Mouse (Mus musculus): Measurements from ENCODE around the gene 1810043G02Rik. TPM values are rescaled to one million over a fixed set of nuclear protein-coding genes. Genes with fewer than 3 reads are reported as not detected.

Gene 1810043G02Rik
- polyA plus RNA-seq, 1 experiment from 2014 or later = 4.0 TPM

DNA sequence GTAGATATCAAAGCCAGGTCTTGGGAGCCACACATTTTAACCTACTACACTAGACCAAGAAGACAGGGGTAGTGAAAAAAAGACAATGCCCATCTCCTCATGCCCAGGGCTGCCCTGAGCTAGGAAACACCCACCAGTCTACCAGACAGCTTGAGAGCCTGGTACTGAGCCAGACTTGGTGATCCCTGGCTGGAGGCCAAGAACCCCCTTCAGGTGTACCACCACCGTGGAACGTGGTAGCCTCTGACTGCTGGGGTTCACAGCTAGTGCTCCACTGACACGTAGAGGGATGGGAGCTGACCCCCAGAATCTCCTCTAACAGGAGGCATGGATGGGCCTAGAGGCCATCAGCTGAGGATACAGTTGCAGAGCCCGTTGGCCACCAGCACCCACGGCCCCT lies 21.9 kb downstream of the 1810043G02Rik start:
- H3K36me3 ChIP-seq (ENCODE audit: control insufficient read depth, insufficient read depth) = peaks cover 66% of the 10 kb centered on the region
- H3K4me1 ChIP-seq (ENCODE audit: control insufficient read depth, low read depth, low read length) = peaks cover 14% of the 10 kb centered on the region
- no peak for ATAC-seq (ENCODE audit: low read depth)
- 89% methylated on average over 5 of the region's 5 CpGs for WGBS (ENCODE audit: insufficient replicate concordance)
- H3K4me3 ChIP-seq (ENCODE audit: low read depth, low read length) = no peak overlapping the region
- no peaks in the 10 kb centered on the region for H3K27me3 ChIP-seq (ENCODE audit: control insufficient read depth, insufficient read depth, low read depth, low read length)
- H3K9me3 ChIP-seq (replicated peaks; ENCODE audit: control insufficient read depth, low read length) = no peaks in the 10 kb centered on the region
- H3K4me2 ChIP-seq (ENCODE audit: low read depth, low read length) = no peak overlapping the region
- H3K27ac ChIP-seq (ENCODE audit: low read length) = no peak overlapping the region
- H3K9ac ChIP-seq (ENCODE audit: low read depth, low read length) = no peak overlapping the region

DNA sequence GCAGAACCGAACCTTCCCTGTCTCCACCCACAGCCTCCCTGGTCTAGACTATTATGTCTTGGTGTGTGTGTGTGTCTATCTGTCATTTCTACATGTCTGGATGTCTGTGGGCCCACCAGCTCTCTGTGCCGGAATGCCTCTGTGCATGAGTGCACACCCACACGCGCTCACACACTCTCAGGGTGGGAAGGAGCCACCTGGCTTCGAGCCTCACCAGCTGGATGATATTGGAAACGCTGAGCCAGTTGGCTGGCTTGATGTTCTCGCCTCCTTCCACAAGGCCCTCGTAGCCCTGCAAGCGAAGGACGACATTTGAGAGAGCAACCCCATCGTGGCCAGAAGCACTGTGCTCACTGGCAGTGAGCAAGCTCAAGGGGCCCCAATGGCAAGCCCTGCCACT lies 23.5 kb downstream of the 1810043G02Rik start:
- peaks cover 51% of the 10 kb centered on the region for H3K36me3 ChIP-seq (ENCODE audit: control insufficient read depth, insufficient read depth)
- H3K27me3 ChIP-seq (ENCODE audit: control insufficient read depth, insufficient read depth, low read depth, low read length) = no peaks in the 10 kb centered on the region
- no peak overlapping the region for H3K27ac ChIP-seq (ENCODE audit: low read length)
- H3K9me3 ChIP-seq (replicated peaks; ENCODE audit: control insufficient read depth, low read length) = no peaks in the 10 kb centered on the region
- H3K4me3 ChIP-seq (ENCODE audit: low read depth, low read length) = no peak overlapping the region
- ATAC-seq (ENCODE audit: low read depth) = no peak
- no peak overlapping the region for H3K4me2 ChIP-seq (ENCODE audit: low read depth, low read length)
- H3K4me1 ChIP-seq (ENCODE audit: control insufficient read depth, low read depth, low read length) = peaks cover 30% of the 10 kb centered on the region
- WGBS (ENCODE audit: insufficient replicate concordance) = 89% methylated on average over 11 of the region's 11 CpGs
- no peak overlapping the region for H3K9ac ChIP-seq (ENCODE audit: low read depth, low read length)

DNA sequence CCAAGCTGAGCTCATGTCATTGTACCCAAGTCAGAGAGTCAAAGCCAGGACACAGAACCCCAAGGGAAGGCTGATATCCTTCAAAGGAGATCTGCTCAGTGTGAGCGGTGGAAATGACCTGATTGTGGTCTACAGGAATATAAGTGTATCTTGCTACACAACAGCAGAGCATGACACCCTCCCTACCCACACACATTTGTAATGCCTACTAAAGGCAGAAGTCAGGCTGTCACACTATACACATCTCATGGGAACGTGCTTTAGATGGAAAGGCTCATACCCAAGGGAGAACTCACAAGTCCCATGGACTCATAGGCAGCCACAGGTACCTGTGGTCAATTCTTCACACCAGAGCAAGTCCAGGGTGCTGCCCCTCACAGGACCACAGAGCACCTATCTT lies 24.0 kb downstream of the 1810043G02Rik start:
- H3K27ac ChIP-seq (ENCODE audit: low read length) = no peak overlapping the region
- 81% methylated on average over 2 of the region's 2 CpGs for WGBS (ENCODE audit: insufficient replicate concordance)
- H3K4me1 ChIP-seq (ENCODE audit: control insufficient read depth, low read depth, low read length) = peaks cover 35% of the 10 kb centered on the region
- no peak for ATAC-seq (ENCODE audit: low read depth)
- H3K9me3 ChIP-seq (replicated peaks; ENCODE audit: control insufficient read depth, low read length) = no peaks in the 10 kb centered on the region
- no peak overlapping the region for H3K4me3 ChIP-seq (ENCODE audit: low read depth, low read length)
- no peak overlapping the region for H3K4me2 ChIP-seq (ENCODE audit: low read depth, low read length)
- H3K9ac ChIP-seq (ENCODE audit: low read depth, low read length) = no peak overlapping the region
- H3K27me3 ChIP-seq (ENCODE audit: control insufficient read depth, insufficient read depth, low read depth, low read length) = no peaks in the 10 kb centered on the region
- peaks cover 47% of the 10 kb centered on the region for H3K36me3 ChIP-seq (ENCODE audit: control insufficient read depth, insufficient read depth)

GRCm38 (mm10) chr10:78004479-78005100 lies 26.3 kb downstream of the 1810043G02Rik start:
- H3K9ac ChIP-seq (ENCODE audit: low read depth, low read length) = peak overlapping the region; percentile 32
- H3K4me2 ChIP-seq (ENCODE audit: low read depth, low read length) = peak overlapping the region; percentile 94

GRCm38 (mm10) chr10:78005791-78006438 lies 27.6 kb downstream of the 1810043G02Rik start:
- Histone ChIP-seq H3K27ac (ENCODE audit: low read length) (peak overlapping the region; percentile 51), H3K9me3 (replicated peaks; ENCODE audit: control insufficient read depth, low read length) (no peaks in the 10 kb centered on the region), H3K4me1 (ENCODE audit: control insufficient read depth, low read depth, low read length) (peaks cover 60% of the 10 kb centered on the region), H3K9ac (ENCODE audit: low read depth, low read length) (peak overlapping the region; percentile 55), H3K27me3 (ENCODE audit: control insufficient read depth, insufficient read depth, low read depth, low read length) (no peaks in the 10 kb centered on the region), H3K4me2 (ENCODE audit: low read depth, low read length) (peak overlapping the region; percentile 94), H3K4me3 (ENCODE audit: low read depth, low read length) (no peak overlapping the region), H3K36me3 (ENCODE audit: control insufficient read depth, insufficient read depth) (peaks cover 20% of the 10 kb centered on the region)
- 82% methylated on average over 4 of the region's 4 CpGs for WGBS (ENCODE audit: insufficient replicate concordance)
- ATAC-seq (ENCODE audit: low read depth) = no peak

More at GRCm38 (mm10) chr10:78004479-78005100, 26.3 kb downstream of the 1810043G02Rik start:
- H3K9me3 ChIP-seq (replicated peaks; ENCODE audit: control insufficient read depth, low read length) = no peaks in the 10 kb centered on the region
- peaks cover 53% of the 10 kb centered on the region for H3K4me1 ChIP-seq (ENCODE audit: control insufficient read depth, low read depth, low read length)
- H3K27ac ChIP-seq (ENCODE audit: low read length) = peak overlapping the region; percentile 76
- H3K27me3 ChIP-seq (ENCODE audit: control insufficient read depth, insufficient read depth, low read depth, low read length) = no peaks in the 10 kb centered on the region
- ATAC-seq (ENCODE audit: low read depth) = peak; percentile 55
- 32% methylated on average over 3 of the region's 3 CpGs for WGBS (ENCODE audit: insufficient replicate concordance)
- H3K36me3 ChIP-seq (ENCODE audit: control insufficient read depth, insufficient read depth) = peaks cover 33% of the 10 kb centered on the region
- peak overlapping the region; percentile 39; the same call in 1 of the 2 replicates for H3K4me3 ChIP-seq (ENCODE audit: low read depth, low read length)

GRCm38 (mm10) chr10:78007203-78007602 lies 28.9 kb downstream of the 1810043G02Rik start:
- Histone ChIP-seq H3K27me3 (ENCODE audit: control insufficient read depth, insufficient read depth, low read depth, low read length) (no peaks in the 10 kb centered on the region), H3K4me2 (ENCODE audit: low read depth, low read length) (peak overlapping the region; percentile 94), H3K4me1 (ENCODE audit: control insufficient read depth, low read depth, low read length) (peaks cover 61% of the 10 kb centered on the region), H3K9me3 (replicated peaks; ENCODE audit: control insufficient read depth, low read length) (no peaks in the 10 kb centered on the region), H3K36me3 (ENCODE audit: control insufficient read depth, insufficient read depth) (peaks cover 8% of the 10 kb centered on the region), H3K27ac (ENCODE audit: low read length) (peak overlapping the region; percentile 87), H3K9ac (ENCODE audit: low read depth, low read length) (peak overlapping the region; percentile 55), H3K4me3 (ENCODE audit: low read depth, low read length) (peak overlapping the region; percentile 87)
- WGBS (ENCODE audit: insufficient replicate concordance) = 8% methylated on average over 7 of the region's 7 CpGs
- no peak for ATAC-seq (ENCODE audit: low read depth)

DNA sequence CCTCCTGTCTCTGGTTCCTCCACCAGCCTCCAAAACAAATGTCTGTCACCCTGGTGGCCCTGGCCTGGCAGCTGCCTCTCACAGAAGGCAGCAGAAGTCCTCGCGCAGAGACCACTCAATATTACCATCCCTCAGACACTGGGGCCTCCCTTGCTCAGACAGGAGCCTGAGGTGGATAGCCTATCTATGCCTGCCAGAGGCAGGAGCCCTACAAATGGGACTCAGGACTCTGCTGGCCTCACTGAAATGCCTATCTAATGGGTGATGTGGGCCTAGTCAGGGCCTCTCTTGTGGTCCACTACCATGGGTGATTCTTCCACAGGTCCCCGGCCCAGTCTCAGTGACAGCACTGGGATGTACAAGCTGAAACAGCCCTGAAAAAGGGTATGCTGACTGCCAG lies 29.8 kb downstream of the 1810043G02Rik start:
- 21% methylated on average over 3 of the region's 3 CpGs for WGBS (ENCODE audit: insufficient replicate concordance)
- Histone ChIP-seq H3K4me3 (ENCODE audit: low read depth, low read length) (peak overlapping the region; percentile 87), H3K36me3 (ENCODE audit: control insufficient read depth, insufficient read depth) (no peaks in the 10 kb centered on the region), H3K9me3 (replicated peaks; ENCODE audit: control insufficient read depth, low read length) (no peaks in the 10 kb centered on the region), H3K9ac (ENCODE audit: low read depth, low read length) (peak overlapping the region; percentile 70), H3K4me2 (ENCODE audit: low read depth, low read length) (peak overlapping the region; percentile 94), H3K4me1 (ENCODE audit: control insufficient read depth, low read depth, low read length) (peaks cover 63% of the 10 kb centered on the region), H3K27ac (ENCODE audit: low read length) (peak overlapping the region; percentile 87), H3K27me3 (ENCODE audit: control insufficient read depth, insufficient read depth, low read depth, low read length) (no peaks in the 10 kb centered on the region)
- ATAC-seq (ENCODE audit: low read depth) = peak; percentile 15

DNA sequence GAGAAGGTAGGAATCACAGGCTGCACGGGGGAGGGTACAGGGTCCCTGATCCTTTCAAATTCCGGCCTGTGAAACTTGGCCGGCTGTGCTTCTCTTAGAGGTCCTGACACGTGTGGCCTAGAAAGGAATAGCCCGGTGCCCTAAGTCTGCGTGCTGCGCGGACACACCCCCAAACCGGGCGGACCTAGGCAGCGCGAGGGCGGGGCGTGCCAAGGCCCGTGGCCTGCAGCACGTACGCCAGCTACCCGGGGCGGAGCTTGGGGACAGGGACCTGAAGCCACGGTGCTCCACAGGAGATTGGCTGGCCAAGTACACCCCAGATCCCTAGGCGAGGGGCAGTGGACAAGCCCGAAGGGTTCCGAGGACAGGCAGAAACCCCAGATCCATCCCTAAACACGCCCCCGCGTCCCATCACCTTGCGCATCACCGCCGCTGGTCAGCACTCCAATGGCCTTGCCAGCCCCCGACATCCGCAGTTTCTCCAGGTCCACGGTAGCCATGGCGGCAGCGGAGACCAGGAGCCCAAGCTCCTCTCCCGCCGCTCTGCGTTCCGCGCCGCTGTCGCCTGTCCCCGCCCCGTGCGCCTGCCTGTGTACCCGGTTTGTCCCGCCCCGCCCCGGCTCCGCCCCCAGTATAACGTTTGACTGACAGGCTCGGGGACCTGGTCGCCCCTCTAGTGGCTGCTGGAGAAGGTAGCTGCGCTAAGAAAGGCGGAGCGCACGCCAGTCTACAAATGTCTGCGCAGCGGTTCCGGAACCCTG lies 31.0 kb downstream of the 1810043G02Rik start:
- peaks cover 57% of the 10 kb centered on the region for H3K4me1 ChIP-seq (ENCODE audit: control insufficient read depth, low read depth, low read length)

GRCm38 (mm10) chr10:78009945-78010293 lies 31.6 kb downstream of the 1810043G02Rik start, which contains the start of gene Pfkl:
TSS of gene Pfkl (minus strand) at chr10:78010083.
- peak within 1 kb of the TSS; percentile 93 for H3K9ac ChIP-seq (ENCODE audit: low read depth, low read length)
- 0% methylated on average over 9 of the region's 9 CpGs for WGBS (ENCODE audit: insufficient replicate concordance)
- H3K4me1 ChIP-seq (ENCODE audit: control insufficient read depth, low read depth, low read length) = peaks cover 51% of the 10 kb centered on the region
- ATAC-seq (ENCODE audit: low read depth) = no peak
- peak within 1 kb of the TSS; percentile 87 for H3K4me3 ChIP-seq (ENCODE audit: low read depth, low read length)
- H3K27ac ChIP-seq (ENCODE audit: low read length) = peak within 1 kb of the TSS; percentile 100
- H3K27me3 ChIP-seq (ENCODE audit: control insufficient read depth, insufficient read depth, low read depth, low read length) = no peaks in the 10 kb centered on the region
- peak within 1 kb of the TSS; percentile 94 for H3K4me2 ChIP-seq (ENCODE audit: low read depth, low read length)
- H3K9me3 ChIP-seq (replicated peaks; ENCODE audit: control insufficient read depth, low read length) = no peaks in the 10 kb centered on the region
- no peaks in the 10 kb centered on the region for H3K36me3 ChIP-seq (ENCODE audit: control insufficient read depth, insufficient read depth)

More for the DNA sequence above, 31.0 kb downstream of the 1810043G02Rik start:
- peak; percentile 93 for ATAC-seq (ENCODE audit: low read depth)
- Histone ChIP-seq H3K9ac (ENCODE audit: low read depth, low read length) (peak overlapping the region; percentile 93), H3K4me2 (ENCODE audit: low read depth, low read length) (peak overlapping the region; percentile 94), H3K36me3 (ENCODE audit: control insufficient read depth, insufficient read depth) (no peaks in the 10 kb centered on the region), H3K4me3 (ENCODE audit: low read depth, low read length) (peak overlapping the region; percentile 87), H3K27me3 (ENCODE audit: control insufficient read depth, insufficient read depth, low read depth, low read length) (no peaks in the 10 kb centered on the region), H3K27ac (ENCODE audit: low read length) (peak overlapping the region; percentile 100), H3K9me3 (replicated peaks; ENCODE audit: control insufficient read depth, low read length) (no peaks in the 10 kb centered on the region)
- under 1% methylated on average over 59 of the region's 59 CpGs for WGBS (ENCODE audit: insufficient replicate concordance)
